Mouse (Mus musculus) macrophage (primary cell): ENCODE measurements around the gene Eef1a1. TPM values are rescaled to one million over a fixed set of nuclear protein-coding genes. Genes with fewer than 3 reads are reported as not detected.
A peak's percentile ranks its signal among the peaks of the same experiment; 100 is the strongest.

Experiments used
- H3K27ac ChIP-seq: fragments of 350-480 bp; formaldehyde crosslinking; 2 replicates; pipeline ENCODE4 v1.9.0; 2021
- H3K36me3 ChIP-seq: fragments of 350-480 bp; formaldehyde crosslinking; 2 replicates; pipeline ENCODE4 v1.9.0; 2021; ENCODE audit errors: inconsistent target
- H3K4me3 ChIP-seq: fragments of 350-480 bp; formaldehyde crosslinking; 2 replicates; pipeline ENCODE4 v1.9.0; 2021; ENCODE audit errors: inconsistent target
- H3K79me2 ChIP-seq: fragments of 350-480 bp; formaldehyde crosslinking; 2 replicates; pipeline ENCODE4 v1.9.0; 2021; ENCODE audit errors: inconsistent target
- WGBS: methylation state at CpG from one replicate; pipeline ENCODE4 v1.1.7; 2026; ENCODE audit warnings: inconsistent platforms; ENCODE audit not compliant: missing documents; 5-methylcytosine and 5-hydroxymethylcytosine counted together
- polyA plus RNA-seq: library from polyadenylated mRNA; stranded (reverse); fragments of 250-400 nt; gene quantifications from 3 replicates; pipeline ENCODE4 v1.2.4, GENCODE M21; 2018; ENCODE audit warnings: inconsistent platforms
- total RNA-seq, 78 experiments: library from RNA; depleted of rRNA; stranded (reverse); fragments of 250-400 nt; gene quantifications; 1 replicate in 9 of 78; 2 replicates in 24 of 78; 3 replicates in 43 of 78; 4 replicates in 2 of 78; pipeline ENCODE4 v1.2.4; 2018; ENCODE audit warnings: inconsistent platforms in 56 of 78

The Eef1a1 gene
- total RNA-seq (2018; cell fraction: chromatin; rRNA removed) = 1,000 to 10,000 TPM in 11 of 26 experiments, 100 to 1,000 TPM in 15; 559 to 2,446 (median 950) TPM
- 1,000 to 10,000 TPM; 2,865 to 8,643 (median 4,877) TPM for total RNA-seq (2018; cell fraction: cytosol; rRNA removed)
- total RNA-seq (2018; cell fraction: nucleus; rRNA removed) = 1,000 to 10,000 TPM; 1,048 to 3,060 (median 1,722) TPM
- 6,779 to 7,082 TPM (median 6,969 TPM) in 3 replicates for polyA plus RNA-seq

GRCm38 (mm10) chr9:78488890-78489420 lies at the start of gene Eef1a1:
Gene Eef1a1 (minus strand): TSS chr9:78489151.
- H3K27ac ChIP-seq = peak within 1 kb of the TSS; percentile 72
- no peaks in the 10 kb centered on the region for H3K36me3 ChIP-seq
- 0% methylated on average over 11 of the region's 20 CpGs for WGBS
- H3K79me2 ChIP-seq = no peaks in the 10 kb centered on the region
- peak within 1 kb of the TSS; percentile 50 for H3K4me3 ChIP-seq

GRCm38 (mm10) chr9:78538421-78538820 lies 49.5 kb upstream of the Eef1a1 start:
- peaks cover 25% of the 10 kb centered on the region; the same call in 1 of the 2 replicates for H3K36me3 ChIP-seq
- no peak overlapping the region for H3K4me3 ChIP-seq
- 56% methylated on average over 6 of the region's 6 CpGs for WGBS
- H3K79me2 ChIP-seq = no peaks in the 10 kb centered on the region
- H3K27ac ChIP-seq = no peak overlapping the region

- Histone ChIP-seq H3K4me3 (no peak overlapping the region), H3K79me2 (no peaks in the 10 kb centered on the region), H3K27ac (no peak overlapping the region), H3K36me3 (peaks cover 23% of the 10 kb centered on the region; the same call in 1 of the 2 replicates)
- WGBS = 95% methylated on average over 9 of the region's 9 CpGs
Observed at GRCm38 (mm10) chr9:78537154-78537873, 48.4 kb upstream of the Eef1a1 start.

DNA sequence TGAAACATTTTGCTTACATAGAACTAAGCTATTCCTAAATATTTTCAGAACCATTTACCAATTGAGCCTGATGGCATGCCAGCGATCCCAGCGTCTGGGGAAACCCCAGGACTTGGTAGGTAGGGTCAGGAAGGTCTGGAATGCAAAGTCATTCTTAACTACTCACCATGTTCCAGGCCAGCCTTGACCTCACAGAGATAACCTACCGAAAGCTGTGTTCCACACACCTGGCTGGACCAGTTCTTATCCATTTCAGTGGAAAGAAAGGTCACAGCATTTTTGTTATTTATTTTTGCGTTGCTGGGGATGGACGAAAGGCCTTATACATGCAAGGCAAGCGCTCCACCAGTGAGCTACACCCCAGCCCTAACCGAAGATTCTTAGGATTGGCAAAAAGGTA lies 45.7 kb upstream of the Eef1a1 start:
- H3K79me2 ChIP-seq = no peaks in the 10 kb centered on the region
- no peak overlapping the region for H3K27ac ChIP-seq
- 95% methylated on average over 7 of the region's 7 CpGs for WGBS
- H3K4me3 ChIP-seq = no peak overlapping the region
- H3K36me3 ChIP-seq = peaks cover 10% of the 10 kb centered on the region; the same call in 1 of the 2 replicates

DNA sequence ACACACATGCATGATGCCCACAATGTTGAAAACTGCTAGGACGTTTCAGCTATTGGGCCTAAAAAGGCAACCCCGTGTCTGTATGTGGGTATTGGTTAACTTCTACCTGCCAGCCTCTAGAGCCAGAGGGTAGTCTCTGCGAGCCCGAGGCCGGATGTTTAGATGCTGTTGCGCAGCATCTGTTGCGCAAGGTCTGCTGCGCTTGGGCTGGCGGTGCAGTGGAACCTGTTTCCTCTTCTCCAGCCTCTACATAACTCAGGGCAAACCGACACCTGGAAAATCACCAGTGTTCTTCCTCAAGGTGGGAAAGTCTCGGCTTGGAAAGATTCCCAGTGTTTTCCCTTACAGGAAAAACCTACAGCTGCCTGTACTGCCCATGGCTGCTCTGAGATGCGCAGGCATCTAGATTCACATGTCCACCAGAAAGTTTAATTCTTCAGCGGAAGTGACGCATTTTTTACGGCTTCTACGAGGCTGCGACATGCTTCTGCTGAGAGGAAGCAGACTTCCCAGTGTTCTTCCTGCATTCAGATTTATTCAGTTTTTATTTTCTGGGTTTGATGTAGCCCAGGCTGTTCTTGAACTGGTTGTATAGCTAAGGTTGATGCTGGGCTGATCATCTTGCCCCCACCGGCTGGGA lies 44.5 kb upstream of the Eef1a1 start:
- Histone ChIP-seq H3K4me3 (no peak overlapping the region), H3K36me3 (peaks cover 10% of the 10 kb centered on the region; the same call in 1 of the 2 replicates), H3K27ac (peak overlapping the region; percentile 72), H3K79me2 (no peaks in the 10 kb centered on the region)
- WGBS = 14% methylated on average over 18 of the region's 18 CpGs

DNA sequence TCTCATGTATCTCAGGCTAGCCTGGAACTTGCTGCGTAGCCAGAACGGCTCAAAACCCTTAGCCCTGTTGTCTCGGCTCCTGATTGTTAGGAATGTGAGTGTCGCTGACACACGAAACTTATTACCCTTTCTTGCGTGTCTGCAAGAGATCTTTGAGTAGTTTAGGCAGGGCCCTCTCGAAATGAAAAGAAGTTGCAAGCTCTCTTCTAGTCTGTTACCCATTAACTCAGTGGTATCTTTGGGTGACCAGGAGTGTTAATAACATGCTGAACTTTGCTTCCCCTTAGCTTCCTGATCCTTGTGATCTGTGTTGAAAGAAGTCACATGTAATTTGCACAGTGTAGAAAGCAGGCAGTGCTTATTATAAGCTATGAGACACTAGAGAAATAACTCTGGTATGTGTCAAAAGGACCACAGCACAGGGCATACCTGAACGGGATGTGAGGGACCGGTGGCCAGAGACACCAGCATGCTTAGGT lies 43.4 kb upstream of the Eef1a1 start:
- no peaks in the 10 kb centered on the region for H3K79me2 ChIP-seq
- peak overlapping the region; percentile 72 for H3K27ac ChIP-seq
- H3K4me3 ChIP-seq = no peak overlapping the region
- 78% methylated on average over 9 of the region's 9 CpGs for WGBS
- H3K36me3 ChIP-seq = peaks cover 8% of the 10 kb centered on the region; the same call in 1 of the 2 replicates

- WGBS = 29% methylated on average over 5 of the region's 5 CpGs
- no peaks in the 10 kb centered on the region for H3K79me2 ChIP-seq
- peak overlapping the region; percentile 72 for H3K27ac ChIP-seq
- 0 out of 2 replicates have a peak, but pooled peaks cover 3% of the 10 kb centered on the region for H3K36me3 ChIP-seq
- H3K4me3 ChIP-seq = no peak overlapping the region
Observed at GRCm38 (mm10) chr9:78531816-78532215, 42.9 kb upstream of the Eef1a1 start.

DNA sequence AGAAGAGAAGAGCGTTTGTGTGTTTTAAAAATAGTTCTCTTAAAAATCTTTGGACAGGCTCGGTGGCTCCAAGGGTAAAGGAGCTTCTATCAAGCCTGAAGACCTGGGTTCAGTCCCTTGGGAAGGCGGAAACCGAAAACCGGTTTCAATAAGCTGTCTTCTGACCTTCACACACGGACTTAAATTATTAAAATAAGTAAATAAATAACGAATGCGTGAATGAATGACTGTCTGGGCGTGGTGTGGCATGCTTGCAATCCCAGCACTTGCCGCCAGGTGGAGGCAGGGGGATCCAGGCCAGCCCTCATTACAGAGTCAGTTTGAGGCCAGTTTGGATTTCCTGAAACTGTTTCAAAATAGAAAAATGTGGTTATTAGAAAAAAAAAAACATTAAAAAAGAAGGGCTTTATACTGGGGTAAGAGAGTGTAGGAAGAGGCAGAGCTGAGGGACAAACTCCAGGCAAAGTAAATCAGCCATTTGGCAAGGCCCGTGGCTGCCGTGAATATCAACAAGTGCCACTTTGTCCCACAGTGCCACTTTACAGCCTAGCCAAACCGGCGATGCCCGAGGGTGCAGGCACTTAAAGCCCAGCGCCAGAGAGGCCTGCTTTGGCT lies 38.9 kb upstream of the Eef1a1 start:
- WGBS = 2% methylated on average over 16 of the region's 16 CpGs

GRCm38 (mm10) chr9:78527301-78527761 lies 38.4 kb upstream of the Eef1a1 start:
- no peaks in the 10 kb centered on the region for H3K36me3 ChIP-seq
- H3K27ac ChIP-seq = peak overlapping the region; percentile 94
- WGBS = 2% methylated on average over 19 of the region's 24 CpGs
- no peaks in the 10 kb centered on the region for H3K79me2 ChIP-seq
- H3K4me3 ChIP-seq = peak overlapping the region; percentile 51

More for the DNA sequence above, 38.9 kb upstream of the Eef1a1 start:
- peak overlapping the region; percentile 51 for H3K4me3 ChIP-seq
- H3K79me2 ChIP-seq = no peaks in the 10 kb centered on the region
- H3K27ac ChIP-seq = peak overlapping the region; percentile 94
- H3K36me3 ChIP-seq = no peaks in the 10 kb centered on the region

DNA sequence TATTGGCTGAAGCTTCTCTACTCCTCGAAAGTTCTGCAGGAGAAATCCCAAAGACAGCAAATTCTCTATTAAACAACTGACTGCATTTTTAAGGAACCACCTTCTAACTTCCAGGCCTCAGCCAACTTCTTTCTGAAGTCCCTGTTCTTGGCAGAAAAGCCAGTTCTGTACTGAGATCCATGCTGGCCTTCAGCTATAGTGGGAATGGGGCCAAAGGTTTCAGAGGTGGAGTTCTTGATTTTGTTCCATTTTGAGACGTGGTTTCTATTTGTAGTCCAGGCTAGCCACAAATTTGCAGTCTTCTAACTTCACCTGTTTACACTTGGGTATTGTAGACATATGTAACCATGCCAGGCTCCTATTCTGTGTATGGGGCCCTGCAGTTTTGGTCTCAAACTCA lies 37.3 kb upstream of the Eef1a1 start:
- 75% methylated on average over 2 of the region's 2 CpGs for WGBS
- Histone ChIP-seq H3K36me3 (no peaks in the 10 kb centered on the region), H3K4me3 (no peak overlapping the region), H3K27ac (no peak overlapping the region; the same call in 1 of the 2 replicates), H3K79me2 (no peaks in the 10 kb centered on the region)

DNA sequence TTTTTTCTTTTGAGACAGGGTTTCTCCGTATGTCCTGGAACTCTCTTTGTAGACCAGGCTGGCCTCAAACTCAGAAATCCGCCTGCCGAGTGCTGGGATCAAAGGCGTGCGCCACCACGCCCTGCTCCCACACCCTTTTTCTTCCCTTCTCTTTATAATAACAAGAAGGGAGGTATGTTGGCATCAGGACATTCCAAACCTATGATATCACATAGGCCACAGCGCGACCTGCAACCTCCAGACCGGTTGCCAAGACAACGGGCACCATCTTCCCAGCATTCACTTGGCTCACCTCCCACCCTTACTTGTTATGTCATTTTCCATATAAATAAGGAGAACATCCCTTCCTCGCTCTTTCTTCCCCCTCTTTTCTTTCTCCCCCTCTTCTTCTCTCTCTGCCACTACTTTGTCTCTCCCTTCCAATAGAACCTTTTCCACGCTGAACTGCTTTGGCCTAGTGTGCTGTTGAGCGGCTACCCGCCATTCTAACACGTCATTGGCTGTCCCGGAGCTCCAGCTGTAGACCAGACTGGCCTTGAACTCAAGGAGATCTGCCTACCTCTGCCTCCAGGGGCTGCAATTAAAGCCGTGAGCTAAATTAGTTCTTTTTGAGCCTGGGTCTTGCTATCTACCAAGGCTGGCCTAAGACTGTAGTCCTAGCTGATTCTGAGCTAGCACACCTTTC lies 36.6 kb upstream of the Eef1a1 start:
- WGBS = 95% methylated on average over 16 of the region's 17 CpGs
- Histone ChIP-seq H3K36me3 (no peaks in the 10 kb centered on the region), H3K79me2 (no peaks in the 10 kb centered on the region), H3K27ac (no peak overlapping the region), H3K4me3 (no peak overlapping the region)

DNA sequence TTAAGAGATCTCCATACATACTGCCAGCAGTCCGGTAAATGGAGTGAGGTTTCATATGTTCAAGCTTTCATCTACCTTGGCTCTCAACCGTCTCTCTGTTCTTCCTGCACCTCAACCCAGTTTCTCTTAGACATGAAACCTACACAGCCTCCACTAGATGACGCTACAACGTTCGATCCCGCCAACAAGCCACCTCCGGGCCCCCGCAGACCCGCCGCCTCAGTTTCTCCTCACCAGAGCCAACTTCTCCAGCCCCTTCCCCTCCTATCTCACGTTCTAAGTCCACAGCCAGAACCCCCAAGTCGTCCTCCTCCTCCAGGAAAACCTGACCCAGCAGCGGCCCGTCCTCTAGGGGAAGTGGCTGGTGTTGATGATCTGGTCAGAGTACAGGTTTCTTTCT lies 32.7 kb upstream of the Eef1a1 start:
- H3K27ac ChIP-seq = no peak overlapping the region
- no peaks in the 10 kb centered on the region for H3K36me3 ChIP-seq
- H3K4me3 ChIP-seq = peak overlapping the region; percentile 12
- WGBS = 15% methylated on average over 8 of the region's 14 CpGs
- H3K79me2 ChIP-seq = no peaks in the 10 kb centered on the region

- Histone ChIP-seq H3K4me3 (peak overlapping the region; percentile 12; the same call in 1 of the 2 replicates), H3K79me2 (no peaks in the 10 kb centered on the region), H3K36me3 (no peaks in the 10 kb centered on the region), H3K27ac (no peak overlapping the region)
- WGBS = 19% methylated on average over 40 of the region's 40 CpGs
Observed at GRCm38 (mm10) chr9:78520780-78521601, 32.0 kb upstream of the Eef1a1 start.
